In the genomic region with DNA sequence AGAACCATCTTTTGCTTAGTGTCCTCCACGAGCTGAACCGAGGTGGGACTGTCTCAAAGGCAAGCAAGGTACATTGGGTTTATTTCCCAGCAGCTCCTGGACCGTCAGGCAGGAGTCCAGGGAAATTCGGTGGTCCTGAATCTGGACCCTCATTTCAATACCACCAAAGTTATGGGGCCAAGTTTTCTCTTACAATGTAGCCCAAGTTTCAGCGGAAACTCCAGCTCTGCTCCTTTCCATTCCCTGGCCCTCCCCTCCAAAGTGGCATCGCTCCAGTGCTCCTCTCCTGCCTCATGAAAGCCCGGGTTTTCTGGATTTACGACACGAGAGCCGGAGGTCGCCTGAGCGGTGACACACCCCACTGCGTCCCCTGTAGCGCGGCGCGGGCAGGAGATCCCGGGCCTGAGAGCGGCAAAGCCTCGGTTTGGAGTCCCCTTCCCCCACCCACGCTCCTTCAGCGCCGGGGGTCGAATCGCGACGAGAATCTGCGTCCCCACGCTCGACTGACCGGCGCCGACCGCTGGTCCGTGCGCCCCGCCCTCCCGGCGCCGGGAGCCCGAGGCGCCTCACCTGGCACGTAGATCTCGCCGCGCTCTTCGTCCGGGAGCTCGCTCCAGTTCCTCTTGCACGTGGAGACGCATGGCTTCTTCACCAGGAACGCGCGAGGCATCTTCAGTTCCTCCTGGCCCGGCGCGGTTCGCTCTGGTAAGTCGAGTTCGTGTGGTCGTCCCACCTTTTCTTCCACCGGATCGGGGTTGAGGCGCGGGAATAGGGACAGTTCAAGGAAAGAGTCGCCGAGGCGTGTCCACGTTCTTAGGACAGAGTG, we compare ENCODE assay signal across 9 mouse cellular contexts. TPM values are rescaled to one million over a fixed set of nuclear protein-coding genes. Genes with fewer than 3 reads are reported as not detected.
DNase-seq lines count a peak whose midpoint lies in the region; ATAC-seq and TF ChIP-seq lines count a peak whose summit lies in the region.
"Had no signal": no experiment of that assay in that cellular context is flagged by ENCODE, and none has a peak within 500 bp of the region (broad histone marks: within the 10 kb centered on the region; RNA-seq: fewer than 3 reads in every experiment).

No protein-coding gene starts in this region.

- WGBS in hindbrain, embryonic 12.5 days, result 1% methylated on average over 69 of the region's 69 CpGs
- 2% methylated on average over 69 of the region's 69 CpGs for WGBS in liver, embryonic 13.5 days (ENCODE audit: insufficient replicate concordance)
- WGBS in stomach, postnatal 0 days, result 1% methylated on average over 61 of the region's 69 CpGs

- ATAC-seq in hindbrain, embryonic 12.5 days (ENCODE audit: low FRiP score), result no peak
- no peak for ATAC-seq in liver, embryonic 13.5 days (ENCODE audit: low read depth)
- peak; percentile 1; the same call in 1 of the 2 replicates for ATAC-seq in stomach, postnatal 0 days (ENCODE audit: low FRiP score, low TSS enrichment)

- H3K4me1 ChIP-seq in hindbrain, embryonic 12.5 days, result peaks cover 14% of the 10 kb centered on the region
- peaks cover 21% of the 10 kb centered on the region for H3K4me1 ChIP-seq in liver, embryonic 13.5 days (replicated peaks)
- H3K4me1 ChIP-seq in stomach, postnatal 0 days (replicated peaks; ENCODE audit: control insufficient read depth, insufficient read depth), result no peaks in the 10 kb centered on the region

- no peaks in the 10 kb centered on the region for H3K36me3 ChIP-seq in hindbrain, embryonic 12.5 days
- H3K36me3 ChIP-seq in liver, embryonic 13.5 days, result no peaks in the 10 kb centered on the region
- no peaks in the 10 kb centered on the region for H3K36me3 ChIP-seq in stomach, postnatal 0 days (ENCODE audit: control insufficient read depth, insufficient read depth, low read length)

- H3K27ac ChIP-seq in gastrocnemius, adult 2 months, result no peak overlapping the region
- H3K27ac ChIP-seq in hindbrain, embryonic 12.5 days, result no peak overlapping the region
- H3K27ac ChIP-seq in liver, embryonic 13.5 days, result no peak overlapping the region
- H3K27ac ChIP-seq in stomach, postnatal 0 days (replicated peaks), result peak overlapping the region; percentile 77

- peak overlapping the region; percentile 55 for H3K4me2 ChIP-seq in hindbrain, embryonic 12.5 days (replicated peaks)
- peak overlapping the region; percentile 57 for H3K4me2 ChIP-seq in liver, embryonic 13.5 days
- peak overlapping the region; percentile 58 for H3K4me2 ChIP-seq in stomach, postnatal 0 days (replicated peaks; ENCODE audit: low read depth)

- peak; percentile 1 for DNase-seq in gastrocnemius, adult 2 months
- no peak for DNase-seq in gastrocnemius, adult 18-20 months (ENCODE audit: low spot score)
- DNase-seq in Muller cell, postnatal 12 days (ENCODE audit: inconsistent ontology term), result peak; percentile 15
- DNase-seq in liver, embryonic 13.5 days, result no peak
- DNase-seq in stomach, postnatal 0 days (ENCODE audit: low spot score), result peak; percentile 58
- no peak for DNase-seq in thymus, adult 18-20 months
- no peak for DNase-seq in T-cell, adult 2 months (ENCODE audit: low spot score)

- peaks cover 96% of the 10 kb centered on the region for H3K27me3 ChIP-seq in hindbrain, embryonic 12.5 days
- H3K27me3 ChIP-seq in liver, embryonic 13.5 days, result peaks cover 100% of the 10 kb centered on the region
- no peaks in the 10 kb centered on the region for H3K27me3 ChIP-seq in stomach, postnatal 0 days (ENCODE audit: control insufficient read depth, insufficient read depth, low read length)

- H3K4me3 ChIP-seq in gastrocnemius, adult 2 months, result peak overlapping the region; percentile 68
- H3K4me3 ChIP-seq in hindbrain, embryonic 12.5 days, result peak overlapping the region; percentile 30
- H3K4me3 ChIP-seq in liver, embryonic 13.5 days (replicated peaks), result peak overlapping the region; percentile 39
- H3K4me3 ChIP-seq in stomach, postnatal 0 days (ENCODE audit: low read depth, low read length), result peak overlapping the region; percentile 50

- no peaks in the 10 kb centered on the region for H3K9me3 ChIP-seq in hindbrain, embryonic 12.5 days (replicated peaks)
- no peaks in the 10 kb centered on the region for H3K9me3 ChIP-seq in liver, embryonic 13.5 days (replicated peaks)
- no peaks in the 10 kb centered on the region for H3K9me3 ChIP-seq in stomach, postnatal 0 days (ENCODE audit: control insufficient read depth, low read length)

- H3K9ac ChIP-seq in hindbrain, embryonic 12.5 days, result peak overlapping the region; percentile 41; the same call in 1 of the 2 replicates
- H3K9ac ChIP-seq in liver, embryonic 13.5 days, result no peak overlapping the region
- peak overlapping the region; percentile 54 for H3K9ac ChIP-seq in stomach, postnatal 0 days (ENCODE audit: low read length)

- TF ChIP-seq CTCF in gastrocnemius, adult 2 months (IDR thresholded peaks at IDR 0.05), result no peak
- no peak for TF ChIP-seq CTCF in stomach, postnatal 0 days (IDR thresholded peaks at IDR 0.05; ENCODE audit: low read depth)

- intact Hi-C loops in gastrocnemius, adult 2 months (cut with DNase I), result no loop called here

- no peak for TF ChIP-seq EP300 in stomach, postnatal 0 days (optimal IDR thresholded peaks at IDR 0.05)

RNA-seq across cellular contexts. Expression of a gene that starts 0.6 kb away (rescaled TPM):
- not detected for total RNA-seq in gastrocnemius, adult 2 months (2021)
- not detected for total RNA-seq in gastrocnemius, adult 18-20 months (2021)
- 0.18 and 0.19 TPM in 2 replicates for polyA plus RNA-seq in hindbrain, embryonic 12.5 days (2016; fragmentation: Nextera tagmentation; extraction: Ambion mirVana)
- 0.06 and 0.09 TPM in 2 replicates for polyA plus RNA-seq in liver, embryonic 13.5 days (2015; fragmentation: Nextera tagmentation; extraction: Ambion mirVana)
- polyA plus RNA-seq in stomach, postnatal 0 days (2015; fragmentation: Nextera tagmentation; extraction: Ambion mirVana), result 26.6 and 28.2 TPM in 2 replicates
- polyA plus RNA-seq: C2C12 had no signal

RNA-seq across cellular contexts. Expression of a gene that starts 8.0 kb away (rescaled TPM):
- total RNA-seq in gastrocnemius, adult 2 months (2021), result 1 to 10 TPM; 2.0 to 2.3 TPM
- total RNA-seq in gastrocnemius, adult 18-20 months (2021), result 1 to 10 TPM; 1.7 to 2.5 TPM
- polyA plus RNA-seq in hindbrain, embryonic 12.5 days (2016; fragmentation: Nextera tagmentation; extraction: Ambion mirVana), result 2.6 and 3.2 TPM in 2 replicates
- polyA plus RNA-seq in liver, embryonic 13.5 days (2015; fragmentation: Nextera tagmentation; extraction: Ambion mirVana), result 2.3 and 2.9 TPM in 2 replicates
- 4.7 and 5.7 TPM in 2 replicates for polyA plus RNA-seq in stomach, postnatal 0 days (2015; fragmentation: Nextera tagmentation; extraction: Ambion mirVana)

RNA-seq across cellular contexts. Expression of a gene that starts 41.8 kb away (rescaled TPM):
- total RNA-seq in gastrocnemius, adult 2 months (2021), result 10 to 100 TPM; 42.4 to 53.6 TPM
- total RNA-seq in gastrocnemius, adult 18-20 months (2021), result 10 to 100 TPM; 40.7 to 50.1 TPM
- 114 and 126 TPM in 2 replicates for polyA plus RNA-seq in hindbrain, embryonic 12.5 days (2016; fragmentation: Nextera tagmentation; extraction: Ambion mirVana)
- polyA plus RNA-seq in liver, embryonic 13.5 days (2015; fragmentation: Nextera tagmentation; extraction: Ambion mirVana), result 164 and 176 TPM in 2 replicates
- polyA plus RNA-seq in stomach, postnatal 0 days (2015; fragmentation: Nextera tagmentation; extraction: Ambion mirVana), result 57.3 and 64.7 TPM in 2 replicates

RNA-seq across cellular contexts. Expression of a gene that starts 49.5 kb away (rescaled TPM):
- total RNA-seq in gastrocnemius, adult 2 months (2021), result 1 to 10 TPM; 5.8 to 8.0 TPM
- total RNA-seq in gastrocnemius, adult 18-20 months (2021), result 1 to 10 TPM; 5.5 to 5.8 TPM
- polyA plus RNA-seq in hindbrain, embryonic 12.5 days (2016; fragmentation: Nextera tagmentation; extraction: Ambion mirVana), result 38.3 and 42.2 TPM in 2 replicates
- polyA plus RNA-seq in liver, embryonic 13.5 days (2015; fragmentation: Nextera tagmentation; extraction: Ambion mirVana), result 6.4 and 7.0 TPM in 2 replicates
- polyA plus RNA-seq in stomach, postnatal 0 days (2015; fragmentation: Nextera tagmentation; extraction: Ambion mirVana), result 2.8 and 3.8 TPM in 2 replicates

RNA-seq across cellular contexts. Expression of a gene that starts 50.2 kb away (rescaled TPM):
- 10 to 100 TPM; 20.9 to 23.7 TPM for total RNA-seq in gastrocnemius, adult 2 months (2021)
- total RNA-seq in gastrocnemius, adult 18-20 months (2021), result 10 to 100 TPM; 24.0 to 26.0 TPM
- 73.2 and 76.5 TPM in 2 replicates for polyA plus RNA-seq in hindbrain, embryonic 12.5 days (2016; fragmentation: Nextera tagmentation; extraction: Ambion mirVana)
- 21.7 and 23.8 TPM in 2 replicates for polyA plus RNA-seq in liver, embryonic 13.5 days (2015; fragmentation: Nextera tagmentation; extraction: Ambion mirVana)
- 31.8 and 37.9 TPM in 2 replicates for polyA plus RNA-seq in stomach, postnatal 0 days (2015; fragmentation: Nextera tagmentation; extraction: Ambion mirVana)

Comparison
In these comparisons a context has a peak if more than half of its experiments do, and no peak if none do; other contexts are left out.
1. DNase-seq: peak in gastrocnemius, adult 2 months (single experiment), Muller cell, postnatal 12 days (single experiment) and stomach, postnatal 0 days (single experiment); none in gastrocnemius, adult 18-20 months (single experiment), liver, embryonic 13.5 days (single experiment), thymus, adult 18-20 months (0 of 2) and T-cell, adult 2 months (single experiment).
2. RNA of a gene that starts 0.6 kb away (polyA plus RNA-seq): 26.6 to 28.2 TPM in stomach, postnatal 0 days; 0.18 to 0.19 TPM in hindbrain, embryonic 12.5 days and 0.06 to 0.09 TPM in liver, embryonic 13.5 days; every median in the first group is over 10 times any median in the second.
3. Peak in every context shown above with its lines, with median percentiles within 50 percentile points of each other: H3K4me3 ChIP-seq and H3K4me2 ChIP-seq.